Mouse (Mus musculus): ENCODE measurements around the gene Il33. TPM values are rescaled to one million over a fixed set of nuclear protein-coding genes. Genes with fewer than 3 reads are reported as not detected.

Il33 gene
- polyA plus RNA-seq (2021): 7.0 TPM

- in situ Hi-C loops (cut with MboI; ENCODE audit: low pct_unique_long_range_greater_than_20kb): no loop called here
- no peak for ATAC-seq
- CTCF ChIA-PET: interaction anchor here (1.4 kb wide), 1 partner anchor 19 kb away, joined by 3 read pairs; no protein-coding TSS in a partner anchor
- no peak for DNase-seq (ENCODE audit: low read depth, low spot score)
- H3K27me3 ChIP-seq: no peaks in the 10 kb centered on the region
- TF ChIP-seq CTCF (IDR thresholded peaks at IDR 0.05): no peak
- POLR2A ChIA-PET: no interaction called here
Observed at GRCm38 (mm10) chr19:29924638-29925258, at the start of gene Il33. Gene Il33 (plus strand): TSS chr19:29925114.

GRCm38 (mm10) chr19:29877422-29878291 is 47.3 kb upstream of the Il33 start:
- ATAC-seq (no peak), DNase-seq (ENCODE audit: low read depth, low spot score) (no peak)
- in situ Hi-C loops (cut with MboI; ENCODE audit: low pct_unique_long_range_greater_than_20kb): no loop called here
- POLR2A ChIA-PET: no interaction called here
- CTCF ChIA-PET: no interaction called here
- no peaks in the 10 kb centered on the region for H3K27me3 ChIP-seq
- no peak for TF ChIP-seq CTCF (IDR thresholded peaks at IDR 0.05)

GRCm38 (mm10) chr19:29878896-29879504 is 45.9 kb upstream of the Il33 start:
- ChIA-PET POLR2A (no interaction called here), CTCF (no interaction called here)
- H3K27me3 ChIP-seq: no peaks in the 10 kb centered on the region
- DNase-seq (ENCODE audit: low read depth, low spot score) (no peak), ATAC-seq (no peak)
- in situ Hi-C loops (cut with MboI; ENCODE audit: low pct_unique_long_range_greater_than_20kb): no loop called here
- no peak for TF ChIP-seq CTCF (IDR thresholded peaks at IDR 0.05)

- H3K27me3 ChIP-seq: no peaks in the 10 kb centered on the region
- ChIA-PET POLR2A (no interaction called here), CTCF (no interaction called here)
- in situ Hi-C loops (cut with MboI; ENCODE audit: low pct_unique_long_range_greater_than_20kb): no loop called here
- no peak for ATAC-seq
- no peak for DNase-seq (ENCODE audit: low read depth, low spot score)
- no peak for TF ChIP-seq CTCF (IDR thresholded peaks at IDR 0.05)
Observed at GRCm38 (mm10) chr19:29880918-29881317, 44.0 kb upstream of the Il33 start.

DNA sequence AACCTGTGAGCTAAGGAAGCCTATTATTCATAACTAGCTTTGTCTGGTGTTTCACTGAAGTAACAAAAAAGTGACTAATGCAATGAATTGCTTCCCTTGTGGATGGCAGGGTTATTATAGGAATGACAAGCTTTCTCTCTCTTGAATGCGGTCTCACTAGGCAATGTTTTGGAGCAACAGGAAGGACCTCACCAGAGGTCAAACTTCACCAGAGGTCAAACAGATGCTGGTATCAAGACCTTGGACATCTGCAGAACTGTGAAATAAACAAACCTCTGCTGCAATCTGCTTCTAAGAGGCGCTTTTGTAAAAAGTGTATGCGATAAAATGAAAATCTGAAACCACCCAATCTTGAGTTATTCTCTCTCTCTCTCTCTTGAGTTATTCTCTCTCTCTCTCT is 42.2 kb upstream of the Il33 start:
- CTCF ChIA-PET: interaction anchor here (1.0 to 1.1 kb wide), 2 partner anchors 11 to 23 kb away, joined by 3 read pairs; no protein-coding TSS in a partner anchor
- in situ Hi-C loops (cut with MboI; ENCODE audit: low pct_unique_long_range_greater_than_20kb): no loop called here
- POLR2A ChIA-PET: interaction anchor here (0.6 kb wide), 1 partner anchor 25 kb away, joined by 6 read pairs; no protein-coding TSS in a partner anchor
- DNase-seq (ENCODE audit: low read depth, low spot score): no peak
- no peaks in the 10 kb centered on the region for H3K27me3 ChIP-seq
- no peak for TF ChIP-seq CTCF (IDR thresholded peaks at IDR 0.05)
- no peak for ATAC-seq

- TF ChIP-seq CTCF (IDR thresholded peaks at IDR 0.05): no peak
- POLR2A ChIA-PET: no interaction called here
- ATAC-seq (no peak), DNase-seq (ENCODE audit: low read depth, low spot score) (no peak)
- H3K27me3 ChIP-seq: no peaks in the 10 kb centered on the region
- in situ Hi-C loops (cut with MboI; ENCODE audit: low pct_unique_long_range_greater_than_20kb): no loop called here
- CTCF ChIA-PET: interaction anchor here (1.1 to 1.7 kb wide), 2 partner anchors 13 to 16 kb away, joined by 3 to 6 read pairs; no protein-coding TSS in a partner anchor
Observed at GRCm38 (mm10) chr19:29885548-29885947, 39.4 kb upstream of the Il33 start.

DNA sequence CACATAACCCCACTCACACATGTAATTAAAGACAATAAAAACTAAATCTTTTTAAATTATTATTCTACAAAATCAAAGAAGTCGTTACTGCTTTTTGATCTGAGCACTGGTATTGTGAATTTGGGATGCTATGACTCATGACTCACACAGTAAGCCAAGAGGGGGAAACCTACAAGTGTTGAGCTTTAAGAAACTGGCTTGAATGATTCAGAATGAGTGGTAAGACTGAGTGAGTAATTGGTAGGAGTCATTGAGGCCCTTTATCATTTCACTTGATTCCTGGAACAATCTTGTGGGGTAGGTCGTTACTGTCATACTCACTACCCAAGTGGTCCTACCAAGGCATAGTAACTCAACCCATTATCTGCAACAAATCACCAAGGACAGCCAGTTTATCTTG is 37.4 kb upstream of the Il33 start:
- H3K27me3 ChIP-seq: no peaks in the 10 kb centered on the region
- no peak for ATAC-seq
- TF ChIP-seq CTCF (IDR thresholded peaks at IDR 0.05): no peak
- in situ Hi-C loops (cut with MboI; ENCODE audit: low pct_unique_long_range_greater_than_20kb): no loop called here
- POLR2A ChIA-PET: no interaction called here
- CTCF ChIA-PET: interaction anchor here (1.1 kb wide), 1 partner anchor 9 kb away, joined by 3 read pairs; no protein-coding TSS in a partner anchor
- no peak for DNase-seq (ENCODE audit: low read depth, low spot score)

DNA sequence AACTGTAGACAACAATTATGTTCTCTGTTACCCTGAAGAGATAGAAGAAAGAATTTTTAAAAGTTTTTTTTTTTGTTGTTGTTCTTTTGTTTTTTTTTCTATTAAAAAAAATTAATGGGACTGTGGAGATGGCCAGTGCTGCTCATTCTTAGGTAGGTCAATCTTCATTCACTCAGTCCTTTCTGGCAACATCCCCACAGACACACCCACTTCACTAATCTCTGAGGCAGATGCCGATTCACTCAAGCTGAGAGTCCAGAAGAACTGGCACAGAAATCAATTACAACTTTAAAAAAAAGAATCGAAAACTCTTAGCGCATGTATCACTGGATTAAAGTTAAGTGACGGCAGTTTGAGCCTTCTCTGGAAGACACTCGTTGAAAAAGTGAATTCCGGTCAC is 36.0 kb upstream of the Il33 start:
- DNase-seq (ENCODE audit: low read depth, low spot score) (no peak), ATAC-seq (no peak)
- in situ Hi-C loops (cut with MboI; ENCODE audit: low pct_unique_long_range_greater_than_20kb): no loop called here
- CTCF ChIA-PET: no interaction called here
- no peaks in the 10 kb centered on the region for H3K27me3 ChIP-seq
- no peak for TF ChIP-seq CTCF (IDR thresholded peaks at IDR 0.05)
- POLR2A ChIA-PET: no interaction called here

DNA sequence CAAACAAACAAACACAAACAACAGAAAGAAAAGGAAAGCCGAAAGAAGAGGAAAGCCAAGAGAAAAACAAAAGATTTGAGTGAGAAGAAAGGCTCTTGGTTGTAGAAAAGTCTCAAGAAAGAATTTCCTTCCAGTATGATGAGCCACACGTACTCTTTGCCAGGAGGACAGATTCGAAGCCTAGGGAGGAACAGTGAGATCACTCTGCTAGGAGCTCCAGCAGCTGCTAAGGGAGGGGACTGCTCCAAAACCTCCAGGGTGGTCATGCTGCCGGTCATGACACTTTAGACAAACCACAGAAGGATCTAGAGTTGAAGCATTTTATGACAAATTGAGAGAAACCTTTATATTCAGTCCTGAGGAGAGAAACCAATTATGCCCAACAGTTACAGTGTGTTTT is 32.9 kb upstream of the Il33 start:
- H3K27me3 ChIP-seq: no peaks in the 10 kb centered on the region
- POLR2A ChIA-PET: interaction anchor here (0.6 kb wide), 1 partner anchor 883 kb away, joined by 4 read pairs; no protein-coding TSS in a partner anchor
- no peak for ATAC-seq
- CTCF ChIA-PET: no interaction called here
- no peak for TF ChIP-seq CTCF (IDR thresholded peaks at IDR 0.05)
- DNase-seq (ENCODE audit: low read depth, low spot score): no peak
- in situ Hi-C loops (cut with MboI; ENCODE audit: low pct_unique_long_range_greater_than_20kb): no loop called here

- POLR2A ChIA-PET: interaction anchor here (0.6 kb wide), 1 partner anchor 884 kb away, joined by 4 read pairs; no protein-coding TSS in a partner anchor
- no peak for ATAC-seq
- no peaks in the 10 kb centered on the region for H3K27me3 ChIP-seq
- no peak for DNase-seq (ENCODE audit: low read depth, low spot score)
- CTCF ChIA-PET: no interaction called here
- TF ChIP-seq CTCF (IDR thresholded peaks at IDR 0.05): no peak
- in situ Hi-C loops (cut with MboI; ENCODE audit: low pct_unique_long_range_greater_than_20kb): no loop called here
Observed at GRCm38 (mm10) chr19:29892786-29893185, 32.1 kb upstream of the Il33 start.
